Mouse (Mus musculus) common myeloid progenitor, adult 5-6 weeks (primary cell): ENCODE measurements around the gene Tgm4. TPM values are rescaled to one million over a fixed set of nuclear protein-coding genes. Genes with fewer than 3 reads are reported as not detected.

Experiments used
- ATAC-seq: replicated peaks from 2 replicates; pipeline ENCODE4 v1.8.0; 2016; ENCODE audit warnings: low read depth, mild to moderate bottlenecking, moderate TSS enrichment, inconsistent platforms; ENCODE audit not compliant: poor library complexity, severe bottlenecking
- total RNA-seq: library from RNA; stranded (forward); fragments of 200-1000, 187-1606 nt; gene quantifications from 2 replicates; pipeline ENCODE4 v1.2.3, GENCODE M21; 2017

Tgm4 gene
- total RNA-seq, 1 experiment from 2014 or later = 0.09 TPM

DNA sequence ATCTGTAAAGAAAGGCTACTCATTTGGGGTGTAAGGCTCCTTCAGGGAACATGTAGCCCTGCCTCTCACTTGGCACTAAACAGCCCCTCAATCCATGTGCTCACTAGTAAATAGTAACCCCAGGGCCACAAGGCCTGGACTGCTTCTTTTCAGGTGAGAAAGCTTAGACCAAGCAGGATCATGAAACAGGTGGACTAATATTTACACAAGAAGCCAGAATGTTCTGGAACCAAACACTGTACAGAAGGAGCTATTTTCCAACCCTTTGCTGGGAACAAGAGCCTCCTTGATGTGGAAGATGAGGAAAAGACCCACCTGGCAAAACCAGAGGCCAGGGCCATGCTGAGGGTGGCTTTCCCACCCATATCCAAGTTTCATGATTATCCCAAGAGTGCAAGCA, 68.9 kb downstream of the Tgm4 start:
- no peak for ATAC-seq

- no peak for ATAC-seq
These were observed 69.8 kb downstream of the Tgm4 start for GRCm38 (mm10) chr9:123104362-123104761.

DNA sequence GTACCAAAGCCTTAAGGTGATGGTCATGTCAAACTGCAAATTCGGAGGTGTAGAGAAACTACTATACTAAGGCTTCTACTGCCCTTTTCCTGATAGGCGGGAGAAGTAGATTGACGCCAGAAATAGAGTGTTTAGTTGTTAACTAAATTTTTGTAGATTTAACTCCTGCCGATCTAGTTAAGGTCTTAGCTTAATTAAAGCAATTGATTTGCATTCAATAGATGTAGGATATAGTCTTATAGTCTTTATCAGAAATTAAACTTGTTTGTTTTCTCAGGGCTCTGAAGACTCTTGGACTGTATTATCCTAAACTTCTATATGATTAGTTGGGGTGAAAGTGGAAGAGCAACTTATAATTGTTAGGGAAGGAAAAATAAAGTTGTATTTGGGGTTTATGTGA, 72.7 kb downstream of the Tgm4 start:
- ATAC-seq = peak; percentile 90

DNA sequence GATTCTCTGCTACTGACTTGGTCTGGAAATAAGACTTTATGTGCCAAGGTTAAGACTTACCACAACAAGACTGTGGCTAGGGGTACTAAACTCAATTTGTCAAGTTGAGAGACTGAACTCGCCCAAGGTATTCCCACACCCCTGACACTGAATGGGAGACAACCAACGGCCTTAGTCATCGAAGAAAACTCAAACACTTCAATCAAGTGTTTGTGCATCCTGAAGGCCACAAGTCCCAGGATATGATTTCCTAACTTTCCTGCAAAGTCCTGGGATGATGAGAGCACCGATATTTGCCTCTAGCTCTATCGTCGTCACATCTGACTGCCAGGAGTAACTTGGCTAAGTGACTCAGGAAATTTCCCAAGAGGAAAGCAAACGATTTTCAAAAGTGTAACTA, 74.7 kb downstream of the Tgm4 start:
- ATAC-seq = no peak

DNA sequence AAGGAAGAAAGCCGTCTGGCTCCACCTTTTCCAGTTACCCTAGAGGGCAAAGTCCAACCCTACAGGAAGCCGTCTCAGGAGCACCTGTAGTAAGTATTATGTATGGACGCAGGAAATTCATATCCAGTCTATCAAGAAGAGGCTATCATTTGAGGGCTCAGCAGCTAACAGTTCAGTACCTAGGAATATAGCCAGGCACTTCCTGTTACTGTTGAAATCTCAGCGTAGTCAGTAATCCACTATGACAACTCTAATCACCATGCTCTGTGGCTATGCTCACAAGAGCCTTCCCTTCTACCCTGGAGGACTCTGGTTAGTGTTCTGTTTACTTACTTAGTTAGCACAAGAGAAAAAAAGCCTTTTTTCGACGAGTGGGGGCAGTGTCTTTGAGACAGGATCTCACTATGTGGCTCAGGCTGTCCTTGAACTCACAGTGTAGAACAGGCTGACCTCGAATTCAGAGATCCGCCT, 77.3 kb downstream of the Tgm4 start:
- ATAC-seq = no peak

DNA sequence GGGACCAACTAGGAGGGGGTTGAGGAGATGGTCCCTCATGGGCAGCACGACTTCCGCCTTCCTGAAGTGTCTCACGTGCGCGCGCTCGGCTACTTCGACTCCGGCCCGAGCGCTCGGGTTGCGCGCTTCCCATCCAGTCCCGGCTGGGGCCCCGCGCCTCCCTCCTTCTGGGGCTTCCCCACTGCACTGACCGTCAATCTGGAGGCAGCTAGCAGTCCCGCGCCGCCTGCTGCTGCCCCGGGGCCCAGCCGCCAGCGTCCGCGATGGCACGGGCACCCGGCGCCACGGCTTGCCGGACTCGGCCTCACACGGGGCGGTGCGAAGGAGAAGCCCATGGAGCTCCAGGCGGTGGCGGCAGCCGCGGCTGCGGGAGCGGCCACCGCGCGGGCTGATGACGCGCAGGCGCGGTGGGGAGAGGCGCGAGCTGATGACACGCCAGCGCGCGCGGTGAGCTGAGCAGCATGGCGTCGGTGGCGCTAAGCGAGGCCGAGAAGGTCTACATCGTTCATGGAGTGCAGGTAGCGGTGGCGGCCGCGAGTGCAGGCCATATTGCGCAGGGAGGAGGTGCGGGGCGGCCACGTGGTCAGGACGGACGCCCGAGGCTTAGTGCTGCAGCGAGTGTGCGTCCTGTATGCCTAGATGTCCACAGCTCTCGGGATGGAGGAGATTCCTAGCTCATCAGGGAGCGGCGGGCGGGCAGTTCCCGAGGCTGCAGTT, 78.4 kb downstream of the Tgm4 start, which contains the start of the genes Zdhhc3 and Exosc7:
Gene Zdhhc3 (minus strand): TSS at position 401 of the 717 bp plus-strand sequence.
Gene Exosc7 (plus strand): TSS at position 411 of the 717 bp plus-strand sequence.
- peak; percentile 87 for ATAC-seq

- no peak for ATAC-seq
These were observed 79.4 kb downstream of the Tgm4 start for GRCm38 (mm10) chr9:123113931-123114330.

DNA sequence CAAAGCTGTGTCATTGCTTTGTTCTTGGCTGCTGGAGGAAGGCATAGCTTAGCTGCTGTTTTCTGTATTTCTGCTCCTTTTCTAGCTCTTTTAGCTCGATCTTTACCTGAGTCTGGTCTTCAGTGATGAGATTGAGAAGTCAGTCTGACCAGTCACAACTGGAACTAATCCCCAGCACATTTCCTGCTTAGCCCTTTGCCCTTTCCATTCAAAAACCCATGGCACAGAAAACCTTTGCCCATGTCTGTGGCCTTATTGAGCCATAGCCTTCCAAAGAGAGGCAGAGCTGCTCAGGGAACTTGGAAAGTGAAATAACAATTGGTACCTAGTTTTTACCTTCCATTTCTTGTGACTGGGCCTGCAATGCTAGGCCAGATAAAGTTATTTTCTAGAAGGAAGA, 81.0 kb downstream of the Tgm4 start:
- ATAC-seq = no peak

Other genes with a start within 250 kb of the Tgm4 start
- gene Tcaim, start 229.2 kb upstream of the Tgm4 start, total RNA-seq = 3.7 and 9.1 TPM in 2 replicates
- gene Gm35549, start 190.7 kb upstream of the Tgm4 start, total RNA-seq = not detected in 2 replicates
- gene Zfp445, start 168.7 kb upstream of the Tgm4 start, total RNA-seq = 61.1 and 81.9 TPM in 2 replicates
- 3.7 and 5.4 TPM in 2 replicates for gene Zkscan7, start 149.0 kb upstream of the Tgm4 start, total RNA-seq
- 3.2 TPM in 1 of 2 replicates, not detected in the other for gene Zfp105, start 111.7 kb upstream of the Tgm4 start, total RNA-seq
- 23.9 and 24.3 TPM in 2 replicates for gene 1110059G10Rik, start 83.7 kb upstream of the Tgm4 start, total RNA-seq
- 249 and 348 TPM in 2 replicates for gene Kif15, start 83.7 kb upstream of the Tgm4 start, total RNA-seq
- gene Tmem42, start 13.4 kb upstream of the Tgm4 start, total RNA-seq = 10.7 and 11.3 TPM in 2 replicates
- 43.1 and 45.2 TPM in 2 replicates for gene Zdhhc3, start 78.5 kb downstream of the Tgm4 start, total RNA-seq
- gene Exosc7, start 78.5 kb downstream of the Tgm4 start, total RNA-seq = 104 and 108 TPM in 2 replicates
- gene Clec3b, start 116.2 kb downstream of the Tgm4 start, total RNA-seq = 2.1 TPM in 1 of 2 replicates, not detected in the other
- gene Cdcp1, start 181.3 kb downstream of the Tgm4 start, total RNA-seq = 0.27 and 0.39 TPM in 2 replicates
- 1.6 and 1.8 TPM in 2 replicates for gene Tmem158, start 226.0 kb downstream of the Tgm4 start, total RNA-seq